Mouse (Mus musculus) liver, embryonic 11.5 days (tissue): ENCODE measurements around the gene Cfdp1. TPM values are rescaled to one million over a fixed set of nuclear protein-coding genes. Genes with fewer than 3 reads are reported as not detected.
"Not testable (repeated sequence)": the region's sequence is repeated elsewhere in the genome, so short reads cannot be mapped to it uniquely, and the experiment has no call there.

Experiments used
- ATAC-seq: fragments of 200-750 bp; cut with Nextera tagmentation; replicated peaks from 2 replicates; pipeline ENCODE4 v1.8.0; 2017; ENCODE audit warnings: moderate number of reproducible peaks, mild to moderate bottlenecking, moderate TSS enrichment, moderate library complexity; ENCODE audit not compliant: low FRiP score
- DNase-seq: peaks from one replicate; pipeline ENCODE4 v3.0.0-alpha.2; 2017; ENCODE audit warnings: low spot score
- H3K27ac ChIP-seq: fragments of 300-500 bp; sonication (generic); 2 replicates; pipeline ENCODE4 v1.5.1; 2014; ENCODE audit warnings: mild to moderate bottlenecking, low read depth, low read length, control low read depth
- H3K27me3 ChIP-seq: fragments of 300-500 bp; sonication (generic); replicated peaks from 2 replicates; pipeline ENCODE4 v1.6.1; 2014; ENCODE audit warnings: low read length, mixed read lengths; ENCODE audit not compliant: control insufficient read depth, insufficient read depth
- H3K36me3 ChIP-seq: fragments of 300-500 bp; sonication (generic); 2 replicates; pipeline ENCODE4 v1.6.1; 2014; ENCODE audit warnings: mild to moderate bottlenecking, low read length, moderate library complexity, mixed read lengths; ENCODE audit not compliant: control insufficient read depth, insufficient read depth
- H3K4me1 ChIP-seq: fragments of 300-500 bp; sonication (generic); replicated peaks from 2 replicates; pipeline ENCODE4 v1.6.1; 2014; ENCODE audit warnings: low read length, mixed read lengths; ENCODE audit not compliant: control insufficient read depth, insufficient read depth
- H3K4me2 ChIP-seq: fragments of 300-500 bp; sonication (generic); 2 replicates; pipeline ENCODE4 v1.6.1; 2014; ENCODE audit warnings: mild to moderate bottlenecking, control low read depth, moderate library complexity
- H3K4me3 ChIP-seq: fragments of 300-500 bp; sonication (generic); 2 replicates; pipeline ENCODE4 v1.5.1; 2014; ENCODE audit warnings: low read depth, low read length, control low read depth
- H3K9ac ChIP-seq: fragments of 300-500 bp; sonication (generic); 2 replicates; pipeline ENCODE4 v1.6.1; 2014; ENCODE audit warnings: low read depth, low read length, control low read depth
- H3K9me3 ChIP-seq: fragments of 300-500 bp; sonication (generic); 2 replicates; pipeline ENCODE4 v1.6.1; 2016; ENCODE audit warnings: low read length, inconsistent platforms, mixed read lengths; ENCODE audit not compliant: control insufficient read depth
- WGBS: fragments of 180-500 bp; shearing (Covaris S2); extraction: QIAGEN DNeasy Blood & Tissue Kit; methylation state at CpG from one replicate; pipeline ENCODE4 v1.1.7; 2014; 5-methylcytosine and 5-hydroxymethylcytosine counted together
- polyA plus RNA-seq: library from polyadenylated mRNA; unstranded; fragments of >200 nt; fragmentation: Nextera tagmentation; extraction: Ambion mirVana; gene quantifications from 2 replicates; pipeline ENCODE4 v1.2.1, GENCODE M21; 2014

The Cfdp1 gene
- polyA plus RNA-seq, 1 experiment from 2014 or later: 234 TPM

- 59% methylated on average over 2 of the region's 2 CpGs for WGBS
- no peaks in the 10 kb centered on the region for H3K4me1 ChIP-seq
- H3K4me2 ChIP-seq: no peak overlapping the region
- H3K27ac ChIP-seq: no peak overlapping the region
- no peaks in the 10 kb centered on the region for H3K27me3 ChIP-seq
- H3K9me3 ChIP-seq: no peaks in the 10 kb centered on the region
- ATAC-seq (no peak), DNase-seq (no peak)
- H3K36me3 ChIP-seq: peaks cover 5% of the 10 kb centered on the region; the same call in 1 of the 2 replicates
- H3K9ac ChIP-seq: no peak overlapping the region
- H3K4me3 ChIP-seq: no peak overlapping the region
These were observed 14.6 kb upstream of the Cfdp1 start for GRCm38 (mm10) chr8:111868664-111869063.

DNA sequence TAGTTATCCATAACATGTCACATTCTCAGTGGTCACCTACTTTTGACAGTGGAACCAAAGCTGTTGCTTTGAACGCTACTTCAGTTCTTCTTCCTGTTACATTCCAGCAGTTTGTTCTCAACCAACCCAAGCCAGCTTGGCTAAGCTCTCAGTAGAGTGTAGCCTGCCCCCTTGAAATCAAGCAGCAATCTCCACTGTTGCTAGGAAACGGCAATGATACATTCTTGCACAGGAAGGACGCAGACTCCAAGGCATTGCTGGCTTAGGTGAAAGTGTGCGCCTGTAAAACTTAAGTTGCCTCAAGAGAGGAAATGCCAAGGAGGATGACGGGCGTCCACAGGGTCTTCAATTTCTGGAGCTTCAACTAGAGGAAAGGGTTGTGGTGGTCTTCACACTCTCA is 11.8 kb upstream of the Cfdp1 start:
- Histone ChIP-seq H3K36me3 (peaks cover 5% of the 10 kb centered on the region; the same call in 1 of the 2 replicates), H3K4me3 (no peak overlapping the region), H3K4me1 (no peaks in the 10 kb centered on the region), H3K27ac (no peak overlapping the region), H3K4me2 (no peak overlapping the region), H3K27me3 (no peaks in the 10 kb centered on the region), H3K9ac (no peak overlapping the region), H3K9me3 (no peaks in the 10 kb centered on the region)
- WGBS: 89% methylated on average over 6 of the region's 6 CpGs
- ATAC-seq: no peak
- no peak for DNase-seq

- no peaks in the 10 kb centered on the region for H3K4me1 ChIP-seq
- H3K9me3 ChIP-seq: no peaks in the 10 kb centered on the region
- H3K27ac ChIP-seq: no peak overlapping the region
- 80% methylated on average over 8 of the region's 8 CpGs for WGBS
- no peak for ATAC-seq
- no peak overlapping the region for H3K9ac ChIP-seq
- DNase-seq: no peak
- peaks cover 5% of the 10 kb centered on the region; the same call in 1 of the 2 replicates for H3K36me3 ChIP-seq
- no peak overlapping the region for H3K4me3 ChIP-seq
- H3K4me2 ChIP-seq: no peak overlapping the region
- no peaks in the 10 kb centered on the region for H3K27me3 ChIP-seq
These were observed 11.2 kb upstream of the Cfdp1 start for GRCm38 (mm10) chr8:111865130-111865852.

GRCm38 (mm10) chr8:111864648-111865047 is 10.6 kb upstream of the Cfdp1 start:
- ATAC-seq: no peak
- H3K4me3 ChIP-seq: no peak overlapping the region
- no peaks in the 10 kb centered on the region for H3K4me1 ChIP-seq
- H3K9ac ChIP-seq: no peak overlapping the region
- no peak overlapping the region for H3K4me2 ChIP-seq
- H3K27me3 ChIP-seq: no peaks in the 10 kb centered on the region
- no peaks in the 10 kb centered on the region for H3K9me3 ChIP-seq
- peaks cover 5% of the 10 kb centered on the region; the same call in 1 of the 2 replicates for H3K36me3 ChIP-seq
- H3K27ac ChIP-seq: no peak overlapping the region
- WGBS: 83% methylated on average over 8 of the region's 8 CpGs
- no peak for DNase-seq

- ATAC-seq (no peak), DNase-seq (no peak)
- WGBS: 60% methylated on average over 4 of the region's 4 CpGs
- Histone ChIP-seq H3K36me3 (peaks cover 5% of the 10 kb centered on the region; the same call in 1 of the 2 replicates), H3K9ac (no peak overlapping the region), H3K9me3 (no peaks in the 10 kb centered on the region), H3K27ac (no peak overlapping the region), H3K27me3 (no peaks in the 10 kb centered on the region), H3K4me1 (no peaks in the 10 kb centered on the region), H3K4me2 (no peak overlapping the region), H3K4me3 (no peak overlapping the region)
These were observed 9.2 kb upstream of the Cfdp1 start for GRCm38 (mm10) chr8:111863280-111863679.

GRCm38 (mm10) chr8:111855977-111856376 is 1.9 kb upstream of the Cfdp1 start:
- Histone ChIP-seq H3K27ac (no peak overlapping the region), H3K36me3 (no peaks in the 10 kb centered on the region; the same call in 1 of the 2 replicates), H3K4me3 (no peak overlapping the region), H3K9ac (no peak overlapping the region), H3K27me3 (no peaks in the 10 kb centered on the region), H3K9me3 (no peaks in the 10 kb centered on the region), H3K4me1 (peaks cover 15% of the 10 kb centered on the region), H3K4me2 (no peak overlapping the region)
- WGBS: 87% methylated on average over 12 of the region's 12 CpGs
- ATAC-seq (no peak), DNase-seq (no peak)

GRCm38 (mm10) chr8:111853219-111853618 is 872 bp downstream of the Cfdp1 start:
- not testable (repeated sequence) for ATAC-seq, H3K27ac ChIP-seq, H3K27me3 ChIP-seq, H3K36me3 ChIP-seq, H3K9me3 ChIP-seq, DNase-seq
- H3K9ac ChIP-seq: peak overlapping the region; percentile 89
- peak overlapping the region; percentile 84 for H3K4me3 ChIP-seq
- H3K4me2 ChIP-seq: peak overlapping the region; percentile 96
- H3K4me1 ChIP-seq: peaks cover 16% of the 10 kb centered on the region
- WGBS: 49% methylated on average over 12 of the region's 12 CpGs

DNA sequence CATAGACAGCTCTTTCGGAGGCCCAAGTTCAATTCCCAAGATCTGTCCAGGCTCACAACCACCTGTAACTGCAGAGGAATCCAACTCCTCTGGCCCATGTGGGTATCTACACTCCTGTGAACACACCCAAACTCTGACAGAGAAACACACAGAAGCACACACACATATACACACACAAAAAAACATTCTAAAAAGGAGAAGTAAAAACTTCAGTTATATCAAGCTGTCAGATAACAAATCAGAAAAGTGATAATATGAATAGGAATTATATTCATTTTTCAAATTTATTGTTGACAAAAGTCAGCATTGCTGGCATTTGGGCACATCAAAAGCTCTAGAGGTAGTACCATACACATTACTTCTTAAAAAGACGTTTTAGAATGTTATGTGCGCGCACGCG is 7.3 kb downstream of the Cfdp1 start:
- WGBS: 96% methylated on average over 6 of the region's 6 CpGs
- peaks cover 7% of the 10 kb centered on the region for H3K36me3 ChIP-seq

GRCm38 (mm10) chr8:111835540-111835939 is 18.6 kb downstream of the Cfdp1 start:
- peaks cover 18% of the 10 kb centered on the region for H3K36me3 ChIP-seq

More for the DNA sequence above, 7.3 kb downstream of the Cfdp1 start:
- H3K9ac ChIP-seq: no peak overlapping the region
- H3K27ac ChIP-seq: no peak overlapping the region
- H3K4me1 ChIP-seq: peaks cover 6% of the 10 kb centered on the region
- no peak overlapping the region for H3K4me2 ChIP-seq
- H3K4me3 ChIP-seq: no peak overlapping the region
- no peaks in the 10 kb centered on the region for H3K9me3 ChIP-seq
- H3K27me3 ChIP-seq: no peaks in the 10 kb centered on the region
- no peak for ATAC-seq
- no peak for DNase-seq

More at GRCm38 (mm10) chr8:111835540-111835939, 18.6 kb downstream of the Cfdp1 start:
- Histone ChIP-seq H3K9ac (no peak overlapping the region), H3K27ac (no peak overlapping the region), H3K9me3 (no peaks in the 10 kb centered on the region), H3K4me3 (no peak overlapping the region), H3K4me2 (no peak overlapping the region), H3K27me3 (no peaks in the 10 kb centered on the region), H3K4me1 (no peaks in the 10 kb centered on the region)
- DNase-seq (no peak), ATAC-seq (peak; percentile 26; the same call in 1 of the 2 replicates)
- WGBS: 57% methylated on average over 1 of the region's 1 CpGs
